Mouse (Mus musculus) CH12.LX (cell line): ENCODE data around the gene Srcap. TPM values are rescaled to one million over a fixed set of nuclear protein-coding genes. Genes with fewer than 3 reads are reported as not detected.

Source experiments
- DNase-seq: peaks from one replicate; pipeline ENCODE4 v3.0.0-alpha.2; 2013; ENCODE audit errors: extremely low read depth
- H3K27ac ChIP-seq: 2 replicates; pipeline ENCODE4 v1.5.1; 2012; ENCODE audit warnings: low read depth, mild to moderate bottlenecking, control low read depth, moderate library complexity; ENCODE audit not compliant: insufficient read depth
- H3K27me3 ChIP-seq: replicated peaks from 2 replicates; pipeline ENCODE3; 2012; ENCODE audit warnings: inconsistent platforms
- H3K36me3 ChIP-seq, 2 experiments: replicated peaks in 1 of 2; 2 replicates each; pipeline versions ENCODE3 to v1.6.1; 2012; ENCODE audit warnings: inconsistent platforms in 1 of 2, low read length in 1 of 2, mild to moderate bottlenecking in 1 of 2, mixed read lengths in 1 of 2, moderate library complexity in 1 of 2; ENCODE audit not compliant: control insufficient read depth in 1 of 2, insufficient read depth in 1 of 2
- H3K4me1 ChIP-seq, 2 experiments: 2 replicates each; pipeline ENCODE4 v1.6.1; 2012; ENCODE audit warnings: inconsistent platforms in 1 of 2, moderate library complexity in 1 of 2; ENCODE audit not compliant: insufficient read depth in 2 of 2, control insufficient read depth in 1 of 2
- H3K4me2 ChIP-seq: 2 replicates; pipeline ENCODE4 v1.6.1; 2012; ENCODE audit warnings: low read depth, mild to moderate bottlenecking, control low read depth; ENCODE audit not compliant: poor library complexity, insufficient read depth, severe bottlenecking
- H3K4me3 ChIP-seq, 3 experiments: fragments of 150-350 bp in 1 of 3; sonication (generic) in 1 of 3; replicated peaks in 1 of 3; 2 replicates each; pipeline versions ENCODE3 to v1.5.1; 2011 to 2012; ENCODE audit warnings: low read depth in 2 of 3, low read length in 2 of 3, mild to moderate bottlenecking in 2 of 3, moderate library complexity in 2 of 3, control low read depth in 1 of 3, improper control_type of control experiment in 1 of 3, inconsistent platforms in 1 of 3, mixed read lengths in 1 of 3; ENCODE audit not compliant: poor library complexity in 1 of 3
- H3K79me2 ChIP-seq: replicated peaks from 2 replicates; pipeline ENCODE4 v1.6.1; 2012; ENCODE audit warnings: mild to moderate bottlenecking, moderate library complexity; ENCODE audit not compliant: control insufficient read depth, poor library complexity, insufficient read depth, severe bottlenecking; ENCODE audit errors: extremely low read depth
- H3K9ac ChIP-seq: 2 replicates; pipeline ENCODE4 v1.6.1; 2012; ENCODE audit warnings: low read depth, mild to moderate bottlenecking, control low read depth, moderate library complexity; ENCODE audit not compliant: insufficient read depth
- H3K9me3 ChIP-seq: replicated peaks from 2 replicates; pipeline ENCODE3; 2012; ENCODE audit warnings: low read length, inconsistent platforms, mixed read lengths
- BHLHE40 ChIP-seq: IDR thresholded peaks from 2 replicates; pipeline ENCODE4 v1.6.1; 2011; ENCODE audit warnings: mild to moderate bottlenecking, low read depth, low read length, improper control_type of control experiment
- E2F4 ChIP-seq: IDR thresholded peaks from 2 replicates; pipeline ENCODE4 v1.6.1; 2011; ENCODE audit warnings: low read depth, low read length, improper control_type of control experiment; ENCODE audit not compliant: insufficient replicate concordance
- EP300 ChIP-seq: IDR thresholded peaks from 2 replicates; pipeline ENCODE4 v1.6.1; 2011; ENCODE audit warnings: low read length, improper control_type of control experiment
- ETS1 ChIP-seq: conservative IDR thresholded peaks from 2 replicates; pipeline ENCODE4 v1.6.1; 2012; ENCODE audit warnings: low read depth, mild to moderate bottlenecking, inconsistent platforms, low read length, improper control_type of control experiment, moderate library complexity
- GABPA ChIP-seq: IDR thresholded peaks from 2 replicates; pipeline ENCODE4 v1.6.1; 2012; ENCODE audit warnings: low read depth, low read length, improper control_type of control experiment, inconsistent platforms; ENCODE audit not compliant: insufficient replicate concordance
- HCFC1 ChIP-seq: IDR thresholded peaks from 2 replicates; pipeline ENCODE4 v1.6.1; 2012; ENCODE audit warnings: low read depth, mild to moderate bottlenecking, inconsistent platforms, low read length, improper control_type of control experiment
- JUN ChIP-seq: IDR thresholded peaks from 2 replicates; pipeline ENCODE4 v1.6.1; 2011; ENCODE audit warnings: low read depth, mild to moderate bottlenecking, low read length, improper control_type of control experiment, moderate library complexity; ENCODE audit not compliant: insufficient read depth
- JUND ChIP-seq: conservative IDR thresholded peaks from 2 replicates; pipeline ENCODE4 v1.6.1; 2011; ENCODE audit warnings: low read depth, low read length, improper control_type of control experiment
- MAFK ChIP-seq: IDR thresholded peaks from 2 replicates; pipeline ENCODE4 v1.6.1; 2011; ENCODE audit warnings: low read length, improper control_type of control experiment; ENCODE audit not compliant: insufficient replicate concordance
- MAZ ChIP-seq: IDR thresholded peaks from 2 replicates; pipeline ENCODE4 v1.6.1; 2012; ENCODE audit warnings: low read depth, mild to moderate bottlenecking, inconsistent platforms, low read length, improper control_type of control experiment, moderate library complexity
- MXI1 ChIP-seq: IDR thresholded peaks from 2 replicates; pipeline ENCODE4 v1.6.1; 2011; ENCODE audit warnings: mild to moderate bottlenecking, low read depth, low read length, improper control_type of control experiment
- NRF1 ChIP-seq: IDR thresholded peaks from 2 replicates; pipeline ENCODE4 v1.6.1; 2014; ENCODE audit warnings: low read depth, mild to moderate bottlenecking, inconsistent platforms, low read length, improper control_type of control experiment, moderate library complexity
- POLR2AphosphoS2 ChIP-seq: IDR thresholded peaks from 2 replicates; pipeline ENCODE4 v1.6.1; 2011; ENCODE audit warnings: low read depth, low read length, improper control_type of control experiment
- RAD21 ChIP-seq: IDR thresholded peaks from 2 replicates; pipeline ENCODE4 v1.6.1; 2011; ENCODE audit warnings: low read depth, mild to moderate bottlenecking, low read length, improper control_type of control experiment, moderate library complexity
- TCF12 ChIP-seq: IDR thresholded peaks from 2 replicates; pipeline ENCODE4 v1.6.1; 2014; ENCODE audit warnings: low read depth, mild to moderate bottlenecking, inconsistent platforms, low read length, improper control_type of control experiment
- ZNF384 ChIP-seq: IDR thresholded peaks from 2 replicates; pipeline ENCODE4 v1.6.1; 2012; ENCODE audit warnings: low read depth, low read length, improper control_type of control experiment, inconsistent platforms
- dilution Hi-C: fragments of 300-500 bp; cut with MboI; formaldehyde crosslinking; loops from 2 replicates; pipeline ENCODE4 v1.14.3; 2020; ENCODE audit warnings: low sequenced_read_pairs; ENCODE audit not compliant: extremely low pct_unique_long_range_greater_than_20kb, extremely low pct_ligation_motif_present
- in situ Hi-C: fragments of 300-500 bp; cut with MboI; formaldehyde crosslinking; loops from 3 replicates; pipeline ENCODE4 v1.14.3; 2019; ENCODE audit warnings: low sequenced_read_pairs, low pct_ligation_motif_present, low pct_unique_long_range_greater_than_20kb, mixed read lengths
- polyA plus RNA-seq: library from polyadenylated mRNA; unstranded; fragments of >175 nt; gene quantifications from 2 replicates; pipeline ENCODE4 v1.2.1, GENCODE M21; 2012; ENCODE audit warnings: low read depth; ENCODE audit not compliant: insufficient read length
- total RNA-seq, 2 experiments: library from RNA; depleted of rRNA; stranded (reverse); fragments of 300-350 nt in 1 of 2; fragments of >200 nt in 1 of 2; gene quantifications; 2 replicates each; pipeline ENCODE4 v1.2.3; 2012 to 2014

The Srcap gene
- total and polyA plus RNA-seq, 3 experiments: 4.1 to 28.1 (median 19.9) TPM

DNA sequence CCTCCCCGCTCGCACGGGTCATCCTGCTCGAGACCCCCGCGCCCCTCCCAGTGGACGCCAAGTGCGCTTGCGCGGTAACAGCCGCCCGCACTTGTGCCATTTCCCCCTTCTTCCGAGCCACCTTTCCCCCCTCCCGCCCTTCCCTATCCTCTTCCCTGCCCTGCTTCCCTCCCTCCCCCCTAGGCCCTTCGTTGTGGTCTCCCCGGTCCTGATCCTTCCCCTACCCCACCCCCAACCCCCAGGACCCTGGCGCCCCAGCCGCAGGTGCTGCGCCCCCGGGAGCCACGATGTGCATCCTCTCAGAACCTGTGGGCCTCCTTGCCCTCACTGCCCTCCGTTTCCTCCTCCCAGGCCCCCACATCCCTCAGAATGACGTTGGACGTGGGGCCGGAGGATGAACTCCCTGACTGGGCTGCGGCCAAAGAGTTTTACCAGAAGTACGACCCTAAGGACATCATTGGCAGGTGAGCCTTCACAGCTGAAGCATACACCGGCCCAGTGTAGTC is 61.8 kb downstream of the Srcap start:
- peak overlapping the region; percentile 64 for H3K9ac ChIP-seq
- H3K9me3 ChIP-seq: no peaks in the 10 kb centered on the region
- no peak for DNase-seq
- in situ Hi-C loops (no loop called here), dilution Hi-C loops (no loop called here)
- H3K79me2 ChIP-seq: peaks cover 19% of the 10 kb centered on the region
- H3K4me3 ChIP-seq: peak overlapping the region; percentile 74 to 96 (median 88)
- H3K36me3 ChIP-seq: peaks cover 18 to 44% of the 10 kb centered on the region in 2 experiments
- 0 out of 2 replicates have a peak, but pooled peaks have one; percentile 19 for TF ChIP-seq NRF1
- no peak for TF ChIP-seq MAFK
- peak overlapping the region; percentile 22; the same call in 1 of the 2 replicates for H3K27ac ChIP-seq
- peaks cover 6 to 23% of the 10 kb centered on the region in 2 experiments; a peak in 3 of 4 replicates for H3K4me1 ChIP-seq
- no peaks in the 10 kb centered on the region for H3K27me3 ChIP-seq
- peak overlapping the region; percentile 70 for H3K4me2 ChIP-seq

DNA sequence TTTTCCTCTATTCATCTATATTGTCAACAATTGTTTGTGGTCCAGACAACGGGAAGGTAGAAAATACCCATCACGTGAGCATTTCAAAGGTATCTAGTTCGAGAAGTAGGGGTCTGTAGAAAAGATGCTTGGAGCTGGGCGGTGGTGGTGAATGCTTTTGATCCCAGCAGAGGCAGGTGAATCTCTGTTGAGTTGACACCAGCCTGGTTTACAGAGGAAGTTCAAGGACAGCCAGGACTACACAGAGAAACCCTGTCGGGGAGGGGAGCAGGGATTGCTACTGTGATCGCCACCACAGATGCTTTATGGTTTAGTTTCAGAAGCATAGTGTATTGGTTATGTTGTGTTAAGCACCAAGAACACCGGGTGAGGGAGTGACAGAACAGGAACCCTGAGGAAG is 62.3 kb downstream of the Srcap start:
- Histone ChIP-seq H3K27ac (no peak overlapping the region), H3K4me2 (peak overlapping the region; percentile 70), H3K4me1 (peaks cover 6 to 23% of the 10 kb centered on the region in 2 experiments; a peak in 3 of 4 replicates), H3K36me3 (peaks cover 15 to 44% of the 10 kb centered on the region in 2 experiments), H3K9ac (peak overlapping the region; percentile 64; the same call in 1 of the 2 replicates)
- in situ Hi-C loops (no loop called here), dilution Hi-C loops (no loop called here)
- no peak for DNase-seq
- peak; percentile 66 for TF ChIP-seq BHLHE40
- TF ChIP-seq MAZ: no peak
- TF ChIP-seq GABPA: no peak
- TF ChIP-seq E2F4: no peak
- TF ChIP-seq MXI1: no peak
- no peak for TF ChIP-seq RAD21
- no peak for TF ChIP-seq ETS1
- TF ChIP-seq, all 38 proteins: peak for 1
- H3K79me2 ChIP-seq: peaks cover 19% of the 10 kb centered on the region
- no peaks in the 10 kb centered on the region for H3K9me3 ChIP-seq
- no peaks in the 10 kb centered on the region for H3K27me3 ChIP-seq
- H3K4me3 ChIP-seq: peak overlapping the region; percentile 70 to 88 (median 74)

DNA sequence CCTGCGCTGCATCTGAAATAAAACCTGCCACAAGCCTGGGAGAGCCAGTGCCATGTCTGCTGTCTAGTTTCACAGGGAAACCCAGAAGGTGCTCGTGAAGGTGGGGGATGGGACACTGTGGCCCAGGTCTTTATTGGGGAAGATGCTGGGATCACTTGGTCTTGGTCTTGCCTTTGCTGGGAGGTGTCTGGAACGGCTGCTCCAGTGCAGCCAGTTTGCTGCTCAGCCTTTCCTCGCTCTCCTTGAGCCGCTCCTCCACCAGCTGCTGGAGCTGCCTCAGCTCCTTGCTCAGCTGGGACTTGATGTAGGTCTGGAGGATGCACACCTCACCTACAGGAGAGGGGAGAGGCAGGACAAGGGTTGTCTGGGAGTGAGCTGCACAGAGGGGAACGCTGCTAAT is 71.5 kb downstream of the Srcap start:
- Histone ChIP-seq H3K36me3 (peaks cover 42 to 76% of the 10 kb centered on the region in 2 experiments), H3K4me1 (peaks cover 3 to 11% of the 10 kb centered on the region in 2 experiments; a peak in 3 of 4 replicates), H3K27me3 (no peaks in the 10 kb centered on the region), H3K4me3 (no peak overlapping the region), H3K9ac (no peak overlapping the region), H3K27ac (no peak overlapping the region), H3K79me2 (no peaks in the 10 kb centered on the region), H3K4me2 (no peak overlapping the region), H3K9me3 (no peaks in the 10 kb centered on the region)
- dilution Hi-C loops (no loop called here), in situ Hi-C loops (no loop called here)
- DNase-seq: no peak
- TF ChIP-seq EP300 (no peak), HCFC1 (no peak), POLR2AphosphoS2 (no peak), JUN (no peak), RAD21 (no peak), JUND (no peak), BHLHE40 (no peak), NRF1 (no peak), TCF12 (no peak), ZNF384 (no peak)
